10 mouse cellular contexts compared by ENCODE assay signal in genomic region chr12:80604218-80604617, GRCm38 (mm10). TPM values are rescaled to one million over a fixed set of nuclear protein-coding genes. Genes with fewer than 3 reads are reported as not detected.
DNase-seq lines count a peak whose midpoint lies in the region; ATAC-seq lines count a peak whose summit lies in the region.
"Had no signal": no experiment of that assay in that cellular context is flagged by ENCODE, and none has a peak within 500 bp of the region (broad histone marks: within the 10 kb centered on the region; RNA-seq: fewer than 3 reads in every experiment).

No protein-coding gene starts in this region.

- DNase-seq in embryonic facial prominence, embryonic 14.5 days (ENCODE audit: low spot score): no peak
- no peak for DNase-seq in embryonic facial prominence, embryonic 10.5 days (ENCODE audit: low spot score)
- no peak for DNase-seq in hindbrain, embryonic 10.5 days (ENCODE audit: low spot score)
- DNase-seq in left cerebral cortex, postnatal 25 days (ENCODE audit: low spot score in 2 of 2): peak; percentile 43 to 46
- no peak for DNase-seq in left cerebral cortex, adult 11 months (ENCODE audit: low spot score)
- DNase-seq in layer of hippocampus, postnatal 14 days (ENCODE audit: low spot score in 2 of 2): peak; percentile 32 to 48
- DNase-seq: adrenal gland, adult 8-10 months; right cerebral cortex, postnatal 25 days had no signal

- intact Hi-C loops in left cerebral cortex, postnatal 25 days (cut with DNase I): no loop called here

- no peak overlapping the region for H3K4me3 ChIP-seq in embryonic facial prominence, embryonic 14.5 days (ENCODE audit: low read depth, low read length)
- no peak overlapping the region for H3K4me3 ChIP-seq in embryonic facial prominence, embryonic 10.5 days
- no peak overlapping the region for H3K4me3 ChIP-seq in hindbrain, embryonic 15.5 days
- H3K4me3 ChIP-seq in hindbrain, embryonic 10.5 days: no peak overlapping the region
- no peak overlapping the region for H3K4me3 ChIP-seq in neural tube, embryonic 15.5 days (replicated peaks)

- 0 out of 2 replicates have a peak overlapping the region, but pooled peaks have one; percentile 28 for H3K27ac ChIP-seq in embryonic facial prominence, embryonic 14.5 days (replicated peaks; ENCODE audit: low read depth, low read length)
- H3K27ac ChIP-seq in embryonic facial prominence, embryonic 10.5 days (replicated peaks): no peak overlapping the region
- no peak overlapping the region; the same call in 1 of the 2 replicates for H3K27ac ChIP-seq in hindbrain, embryonic 15.5 days (replicated peaks)
- no peak overlapping the region for H3K27ac ChIP-seq in hindbrain, embryonic 10.5 days
- no peak overlapping the region for H3K27ac ChIP-seq in neural tube, embryonic 15.5 days (replicated peaks)

- H3K9me3 ChIP-seq in embryonic facial prominence, embryonic 14.5 days (ENCODE audit: control insufficient read depth, low read length): no peaks in the 10 kb centered on the region
- H3K9me3 ChIP-seq in embryonic facial prominence, embryonic 10.5 days: no peaks in the 10 kb centered on the region
- no peaks in the 10 kb centered on the region for H3K9me3 ChIP-seq in hindbrain, embryonic 15.5 days
- H3K9me3 ChIP-seq in hindbrain, embryonic 10.5 days: no peaks in the 10 kb centered on the region
- H3K9me3 ChIP-seq in neural tube, embryonic 15.5 days (replicated peaks): no peaks in the 10 kb centered on the region

- no peak for ATAC-seq in embryonic facial prominence, embryonic 14.5 days (ENCODE audit: low read depth)
- 0 out of 2 replicates have a peak, but pooled peaks have one; percentile 21 for ATAC-seq in hindbrain, embryonic 15.5 days (ENCODE audit: low FRiP score, low read depth)
- ATAC-seq in neural tube, embryonic 15.5 days (ENCODE audit: low FRiP score): no peak

- no peaks in the 10 kb centered on the region for H3K36me3 ChIP-seq in embryonic facial prominence, embryonic 14.5 days (ENCODE audit: control insufficient read depth, insufficient read depth, low read length)
- H3K36me3 ChIP-seq in embryonic facial prominence, embryonic 10.5 days (replicated peaks): peaks cover 13% of the 10 kb centered on the region; the same call in 1 of the 2 replicates
- H3K36me3 ChIP-seq in hindbrain, embryonic 15.5 days: no peaks in the 10 kb centered on the region; the same call in 1 of the 2 replicates
- peaks cover 16% of the 10 kb centered on the region for H3K36me3 ChIP-seq in hindbrain, embryonic 10.5 days
- peaks cover 14% of the 10 kb centered on the region for H3K36me3 ChIP-seq in neural tube, embryonic 15.5 days

- H3K4me2 ChIP-seq in embryonic facial prominence, embryonic 14.5 days (ENCODE audit: low read depth, low read length): no peak overlapping the region
- no peak overlapping the region for H3K4me2 ChIP-seq in hindbrain, embryonic 15.5 days
- H3K4me2 ChIP-seq in neural tube, embryonic 15.5 days: no peak overlapping the region

- H3K9ac ChIP-seq in embryonic facial prominence, embryonic 14.5 days (ENCODE audit: low read depth, low read length): no peak overlapping the region
- H3K9ac ChIP-seq in hindbrain, embryonic 15.5 days: no peak overlapping the region
- H3K9ac ChIP-seq in neural tube, embryonic 15.5 days (replicated peaks): no peak overlapping the region

- 88% methylated on average over 2 of the region's 2 CpGs for WGBS in embryonic facial prominence, embryonic 14.5 days
- 94% methylated on average over 2 of the region's 2 CpGs for WGBS in embryonic facial prominence, embryonic 10.5 days
- WGBS in hindbrain, embryonic 15.5 days: 76% methylated on average over 2 of the region's 2 CpGs
- WGBS in hindbrain, embryonic 10.5 days: 83% methylated on average over 2 of the region's 2 CpGs
- 78% methylated on average over 2 of the region's 2 CpGs for WGBS in neural tube, embryonic 15.5 days

- no peaks in the 10 kb centered on the region for H3K4me1 ChIP-seq in embryonic facial prominence, embryonic 14.5 days (ENCODE audit: control insufficient read depth, insufficient read depth, low read length)
- no peaks in the 10 kb centered on the region for H3K4me1 ChIP-seq in embryonic facial prominence, embryonic 10.5 days
- peaks cover 25% of the 10 kb centered on the region for H3K4me1 ChIP-seq in hindbrain, embryonic 15.5 days (replicated peaks)
- H3K4me1 ChIP-seq in hindbrain, embryonic 10.5 days (replicated peaks): peaks cover 19% of the 10 kb centered on the region; the same call in 1 of the 2 replicates
- H3K4me1 ChIP-seq in neural tube, embryonic 15.5 days: peaks cover 16% of the 10 kb centered on the region

- H3K27me3 ChIP-seq in embryonic facial prominence, embryonic 14.5 days (replicated peaks; ENCODE audit: control insufficient read depth, insufficient read depth, low read length): no peaks in the 10 kb centered on the region
- no peaks in the 10 kb centered on the region for H3K27me3 ChIP-seq in embryonic facial prominence, embryonic 10.5 days (replicated peaks; ENCODE audit: low read depth, poor library complexity, severe bottlenecking)
- H3K27me3 ChIP-seq in hindbrain, embryonic 15.5 days: no peaks in the 10 kb centered on the region
- no peaks in the 10 kb centered on the region for H3K27me3 ChIP-seq in hindbrain, embryonic 10.5 days (ENCODE audit: insufficient read depth, poor library complexity, severe bottlenecking)
- H3K27me3 ChIP-seq in neural tube, embryonic 15.5 days (replicated peaks): no peaks in the 10 kb centered on the region

RNA-seq across cellular contexts. Expression of gene Slc39a9, which starts 39.5 kb away (rescaled TPM):
- 25.0 and 26.7 TPM in 2 replicates for polyA plus RNA-seq in embryonic facial prominence, embryonic 14.5 days (2014; fragmentation: Nextera tagmentation; extraction: Ambion mirVana)
- 24.6 and 25.7 TPM in 2 replicates for polyA plus RNA-seq in embryonic facial prominence, embryonic 10.5 days (2016; fragmentation: Nextera tagmentation; extraction: Ambion mirVana)
- polyA plus RNA-seq in hindbrain, embryonic 15.5 days (2015; fragmentation: Nextera tagmentation; extraction: Ambion mirVana): 25.0 and 25.7 TPM in 2 replicates
- 24.4 and 26.0 TPM in 2 replicates for polyA plus RNA-seq in hindbrain, embryonic 10.5 days (2016; fragmentation: Nextera tagmentation; extraction: Ambion mirVana)
- 10 to 100 TPM; 40.5 to 43.4 TPM for total RNA-seq in left cerebral cortex, postnatal 25 days (2021)
- total RNA-seq in layer of hippocampus, postnatal 14 days (2021): 10 to 100 TPM; 41.2 to 42.7 TPM
- 22.6 and 25.5 TPM in 2 replicates for polyA plus RNA-seq in neural tube, embryonic 15.5 days (2015; fragmentation: Nextera tagmentation; extraction: Ambion mirVana)

RNA-seq across cellular contexts. Expression of gene Erh, which starts 39.9 kb away (rescaled TPM):
- polyA plus RNA-seq in embryonic facial prominence, embryonic 14.5 days (2014; fragmentation: Nextera tagmentation; extraction: Ambion mirVana): 209 and 259 TPM in 2 replicates
- 502 and 512 TPM in 2 replicates for polyA plus RNA-seq in embryonic facial prominence, embryonic 10.5 days (2016; fragmentation: Nextera tagmentation; extraction: Ambion mirVana)
- 270 and 289 TPM in 2 replicates for polyA plus RNA-seq in hindbrain, embryonic 15.5 days (2015; fragmentation: Nextera tagmentation; extraction: Ambion mirVana)
- polyA plus RNA-seq in hindbrain, embryonic 10.5 days (2016; fragmentation: Nextera tagmentation; extraction: Ambion mirVana): 467 and 523 TPM in 2 replicates
- total RNA-seq in left cerebral cortex, postnatal 25 days (2021): 10 to 100 TPM; 33.6 to 41.2 TPM
- 10 to 100 TPM; 56.8 to 57.5 TPM for total RNA-seq in layer of hippocampus, postnatal 14 days (2021)
- polyA plus RNA-seq in neural tube, embryonic 15.5 days (2015; fragmentation: Nextera tagmentation; extraction: Ambion mirVana): 258 and 270 TPM in 2 replicates

Comparison
In these comparisons a context has a peak if more than half of its experiments do, and no peak if none do; other contexts are left out.
1. DNase-seq: peak in left cerebral cortex, postnatal 25 days (2 of 2) and layer of hippocampus, postnatal 14 days (2 of 2); none in embryonic facial prominence, embryonic 14.5 days (single experiment), embryonic facial prominence, embryonic 10.5 days (single experiment), hindbrain, embryonic 10.5 days (single experiment) and left cerebral cortex, adult 11 months (single experiment).